Mouse (Mus musculus): Measurements from ENCODE around the gene Stpg3. TPM values are rescaled to one million over a fixed set of nuclear protein-coding genes. Genes with fewer than 3 reads are reported as not detected.
A peak's percentile ranks its signal among the peaks of the same experiment; 100 is the strongest.

Stpg3 gene
- polyA plus RNA-seq, 1 experiment from 2014 or later: not detected

GRCm38 (mm10) chr2:25168665-25168978 is 45.8 kb downstream of the Stpg3 start:
- Histone ChIP-seq H3K9me3 (replicated peaks) (no peaks in the 10 kb centered on the region), H3K9ac (peak overlapping the region; percentile 52; the same call in 1 of the 2 replicates), H3K27me3 (peaks cover 8% of the 10 kb centered on the region; the same call in 1 of the 2 replicates), H3K4me2 (peak overlapping the region; percentile 84), H3K36me3 (replicated peaks) (no peaks in the 10 kb centered on the region), H3K4me3 (replicated peaks) (peak overlapping the region; percentile 56), H3K27ac (replicated peaks) (peak overlapping the region; percentile 53; the same call in 1 of the 2 replicates), H3K4me1 (replicated peaks) (peaks cover 64% of the 10 kb centered on the region)
- ATAC-seq (ENCODE audit: insufficient read depth): no peak
- WGBS (ENCODE audit: insufficient replicate concordance): 24% methylated on average over 2 of the region's 2 CpGs

GRCm38 (mm10) chr2:25167919-25168664 is 46.3 kb downstream of the Stpg3 start:
- Histone ChIP-seq H3K4me3 (replicated peaks) (peak overlapping the region; percentile 56), H3K9me3 (replicated peaks) (no peaks in the 10 kb centered on the region), H3K27me3 (peaks cover 13% of the 10 kb centered on the region; the same call in 1 of the 2 replicates), H3K27ac (replicated peaks) (peak overlapping the region; percentile 53), H3K4me2 (peak overlapping the region; percentile 84), H3K9ac (peak overlapping the region; percentile 52; the same call in 1 of the 2 replicates), H3K4me1 (replicated peaks) (peaks cover 60% of the 10 kb centered on the region), H3K36me3 (replicated peaks) (no peaks in the 10 kb centered on the region)
- peak; percentile 52 for ATAC-seq (ENCODE audit: insufficient read depth)
- WGBS (ENCODE audit: insufficient replicate concordance): 3% methylated on average over 41 of the region's 41 CpGs

DNA sequence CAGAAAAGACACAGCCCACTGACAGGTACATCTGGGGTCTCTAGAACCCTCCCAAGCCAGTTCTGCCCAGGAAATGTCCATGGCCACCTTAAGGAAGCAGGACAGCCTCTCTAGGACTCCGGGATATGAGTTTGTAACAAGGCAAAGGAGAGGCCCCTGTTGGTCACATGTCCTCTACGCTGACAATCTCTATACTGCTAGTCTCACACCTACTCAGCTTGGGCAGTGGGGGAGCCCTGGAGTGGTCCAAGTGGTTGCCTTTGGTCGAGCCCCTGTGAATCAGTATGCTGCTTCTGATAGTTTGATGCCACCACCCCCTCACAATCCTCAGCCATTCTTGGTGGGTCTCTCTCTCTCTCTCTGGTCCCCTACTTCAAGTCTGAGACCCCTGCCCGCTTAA is 47.0 kb downstream of the Stpg3 start:
- H3K9me3 ChIP-seq (replicated peaks): no peaks in the 10 kb centered on the region
- peak overlapping the region; percentile 84 for H3K4me2 ChIP-seq
- H3K36me3 ChIP-seq (replicated peaks): no peaks in the 10 kb centered on the region
- 27% methylated on average over 4 of the region's 4 CpGs for WGBS (ENCODE audit: insufficient replicate concordance)
- ATAC-seq (ENCODE audit: insufficient read depth): peak; percentile 31; the same call in 1 of the 2 replicates
- peaks cover 53% of the 10 kb centered on the region for H3K4me1 ChIP-seq (replicated peaks)
- H3K9ac ChIP-seq: peak overlapping the region; percentile 52; the same call in 1 of the 2 replicates
- H3K27ac ChIP-seq (replicated peaks): peak overlapping the region; percentile 53
- peaks cover 13% of the 10 kb centered on the region; the same call in 1 of the 2 replicates for H3K27me3 ChIP-seq
- H3K4me3 ChIP-seq (replicated peaks): peak overlapping the region; percentile 56

Other genes with a start within 250 kb of the Stpg3 start
- gene Mrpl41, start 239.5 kb downstream of the Stpg3 start, polyA plus RNA-seq (2015; fragmentation: Nextera tagmentation; extraction: Ambion mirVana): 62.6 and 69.8 TPM in 2 replicates
- gene Pnpla7, start 238.6 kb downstream of the Stpg3 start, polyA plus RNA-seq (2015; fragmentation: Nextera tagmentation; extraction: Ambion mirVana): 12.2 and 13.5 TPM in 2 replicates
- gene Nsmf, start 160.3 kb downstream of the Stpg3 start, polyA plus RNA-seq (2015; fragmentation: Nextera tagmentation; extraction: Ambion mirVana): 8.3 and 9.7 TPM in 2 replicates
- gene Entpd8, start 134.3 kb downstream of the Stpg3 start, polyA plus RNA-seq (2015; fragmentation: Nextera tagmentation; extraction: Ambion mirVana): 5.3 and 6.8 TPM in 2 replicates
- 0.94 and 0.98 TPM in 2 replicates for gene Noxa1, start 119.5 kb downstream of the Stpg3 start, polyA plus RNA-seq (2015; fragmentation: Nextera tagmentation; extraction: Ambion mirVana)
- gene Nrarp, start 33.9 kb downstream of the Stpg3 start, polyA plus RNA-seq (2015; fragmentation: Nextera tagmentation; extraction: Ambion mirVana): 2.1 and 2.4 TPM in 2 replicates
- gene Tor4a, start 17.8 kb downstream of the Stpg3 start, polyA plus RNA-seq (2015; fragmentation: Nextera tagmentation; extraction: Ambion mirVana): 6.2 and 6.8 TPM in 2 replicates
- gene Nelfb, start 3.1 kb downstream of the Stpg3 start, polyA plus RNA-seq (2015; fragmentation: Nextera tagmentation; extraction: Ambion mirVana): 35.9 and 40.6 TPM in 2 replicates
- 1.0 TPM in 1 of 2 replicates, not detected in the other for gene Fam166a, start 4.1 kb upstream of the Stpg3 start, polyA plus RNA-seq (2015; fragmentation: Nextera tagmentation; extraction: Ambion mirVana)
- 695 and 769 TPM in 2 replicates for gene Tubb4b, start 10.1 kb upstream of the Stpg3 start, polyA plus RNA-seq (2015; fragmentation: Nextera tagmentation; extraction: Ambion mirVana)
- gene Slc34a3, start 19.7 kb upstream of the Stpg3 start, polyA plus RNA-seq (2015; fragmentation: Nextera tagmentation; extraction: Ambion mirVana): not detected in 2 replicates
- not detected in 2 replicates for gene Rnf224, start 22.1 kb upstream of the Stpg3 start, polyA plus RNA-seq (2015; fragmentation: Nextera tagmentation; extraction: Ambion mirVana)
- gene Rnf208, start 27.6 kb upstream of the Stpg3 start, polyA plus RNA-seq (2015; fragmentation: Nextera tagmentation; extraction: Ambion mirVana): 0.31 and 0.59 TPM in 2 replicates
- 0.14 TPM in 1 of 2 replicates, not detected in the other for gene Cysrt1, start 27.8 kb upstream of the Stpg3 start, polyA plus RNA-seq (2015; fragmentation: Nextera tagmentation; extraction: Ambion mirVana)
- 1.7 and 1.9 TPM in 2 replicates for gene AL732309.1, start 32.2 kb upstream of the Stpg3 start, polyA plus RNA-seq (2015; fragmentation: Nextera tagmentation; extraction: Ambion mirVana)
- gene Tmem203, start 40.8 kb upstream of the Stpg3 start, polyA plus RNA-seq (2015; fragmentation: Nextera tagmentation; extraction: Ambion mirVana): 11.9 and 12.5 TPM in 2 replicates
- gene Tprn, start 48.0 kb upstream of the Stpg3 start, polyA plus RNA-seq (2015; fragmentation: Nextera tagmentation; extraction: Ambion mirVana): 3.9 and 5.4 TPM in 2 replicates
- gene Ssna1, start 57.8 kb upstream of the Stpg3 start, polyA plus RNA-seq (2015; fragmentation: Nextera tagmentation; extraction: Ambion mirVana): 116 and 124 TPM in 2 replicates
- 41.7 and 45.0 TPM in 2 replicates for gene Anapc2, start 57.8 kb upstream of the Stpg3 start, polyA plus RNA-seq (2015; fragmentation: Nextera tagmentation; extraction: Ambion mirVana)
- gene Tmem210, start 73.5 kb upstream of the Stpg3 start, polyA plus RNA-seq (2015; fragmentation: Nextera tagmentation; extraction: Ambion mirVana): not detected in 2 replicates
- not detected in 2 replicates for gene Lrrc26, start 75.3 kb upstream of the Stpg3 start, polyA plus RNA-seq (2015; fragmentation: Nextera tagmentation; extraction: Ambion mirVana)
- not detected in 2 replicates for gene Grin1, start 104.5 kb upstream of the Stpg3 start, polyA plus RNA-seq (2015; fragmentation: Nextera tagmentation; extraction: Ambion mirVana)
- 15.9 and 17.1 TPM in 2 replicates for gene Man1b1, start 117.7 kb upstream of the Stpg3 start, polyA plus RNA-seq (2015; fragmentation: Nextera tagmentation; extraction: Ambion mirVana)
- 11.5 and 14.7 TPM in 2 replicates for gene Dpp7, start 141.7 kb upstream of the Stpg3 start, polyA plus RNA-seq (2015; fragmentation: Nextera tagmentation; extraction: Ambion mirVana)
- gene Uap1l1, start 151.0 kb upstream of the Stpg3 start, polyA plus RNA-seq (2015; fragmentation: Nextera tagmentation; extraction: Ambion mirVana): 15.1 and 15.4 TPM in 2 replicates
- 18.5 and 19.5 TPM in 2 replicates for gene Sapcd2, start 157.7 kb upstream of the Stpg3 start, polyA plus RNA-seq (2015; fragmentation: Nextera tagmentation; extraction: Ambion mirVana)
- 0.58 and 0.71 TPM in 2 replicates for gene Entpd2, start 181.2 kb upstream of the Stpg3 start, polyA plus RNA-seq (2015; fragmentation: Nextera tagmentation; extraction: Ambion mirVana)
- gene Npdc1, start 184.7 kb upstream of the Stpg3 start, polyA plus RNA-seq (2015; fragmentation: Nextera tagmentation; extraction: Ambion mirVana): 4.5 and 6.1 TPM in 2 replicates
- gene Fut7, start 208.6 kb upstream of the Stpg3 start, polyA plus RNA-seq (2015; fragmentation: Nextera tagmentation; extraction: Ambion mirVana): 1.2 and 1.7 TPM in 2 replicates
- gene Abca2, start 214.1 kb upstream of the Stpg3 start, polyA plus RNA-seq (2015; fragmentation: Nextera tagmentation; extraction: Ambion mirVana): 1.2 and 1.3 TPM in 2 replicates
- 0.38 and 1.0 TPM in 2 replicates for gene Clic3, start 242.2 kb upstream of the Stpg3 start, polyA plus RNA-seq (2015; fragmentation: Nextera tagmentation; extraction: Ambion mirVana)
- 8.3 and 10.6 TPM in 2 replicates for gene Paxx, start 246.5 kb upstream of the Stpg3 start, polyA plus RNA-seq (2015; fragmentation: Nextera tagmentation; extraction: Ambion mirVana)

All from liver, embryonic 15.5 days (tissue).